Mouse (Mus musculus) testis, adult 2 months (tissue): ENCODE results near the gene 2310034G01Rik. TPM values are rescaled to one million over a fixed set of nuclear protein-coding genes. Genes with fewer than 3 reads are reported as not detected.

Experiments used
- H3K27ac ChIP-seq: fragments of 200-500 bp; 2 replicates; pipeline ENCODE4 v1.5.1; 2012; ENCODE audit warnings: low read depth, low read length; ENCODE audit not compliant: control insufficient read depth, insufficient read depth
- H3K27me3 ChIP-seq: fragments of 200-500 bp; 2 replicates; pipeline ENCODE4 v1.6.1; 2012; ENCODE audit warnings: mild to moderate bottlenecking, low read length, moderate library complexity; ENCODE audit not compliant: control insufficient read depth, insufficient read depth
- H3K36me3 ChIP-seq: fragments of 200-500 bp; 2 replicates; pipeline ENCODE4 v1.6.1; 2012; ENCODE audit warnings: mild to moderate bottlenecking, low read length; ENCODE audit not compliant: control insufficient read depth, insufficient read depth
- H3K4me1 ChIP-seq: fragments of 200-500 bp; 2 replicates; pipeline ENCODE4 v1.6.1; 2012; ENCODE audit warnings: low read length; ENCODE audit not compliant: control insufficient read depth, insufficient read depth
- H3K4me3 ChIP-seq: fragments of 200-500 bp; 2 replicates; pipeline ENCODE4 v1.5.1; 2012; ENCODE audit warnings: low read depth, mild to moderate bottlenecking, low read length, moderate library complexity, mixed read lengths; ENCODE audit not compliant: control insufficient read depth
- CTCF ChIP-seq: fragments of 200-500 bp; IDR thresholded peaks from 2 replicates; pipeline ENCODE4 v1.5.1; 2012; ENCODE audit warnings: low read depth, mild to moderate bottlenecking, inconsistent platforms, low read length, moderate library complexity; ENCODE audit not compliant: control insufficient read depth, insufficient read depth, insufficient replicate concordance
- POLR2A ChIP-seq: fragments of 200-500 bp; IDR thresholded peaks from 2 replicates; pipeline ENCODE4 v1.6.1; 2012; ENCODE audit warnings: low read depth, mild to moderate bottlenecking, inconsistent platforms, low read length, moderate library complexity; ENCODE audit not compliant: control insufficient read depth
- polyA plus RNA-seq: library from polyadenylated mRNA; depleted of rRNA; stranded (reverse); fragments of >200 nt; gene quantifications from 2 replicates; pipeline ENCODE4 v1.2.3, GENCODE M21; 2012

The 2310034G01Rik gene
- polyA plus RNA-seq, 1 experiment: 0.49 TPM

GRCm38 (mm10) chr19:46321101-46321943, 28.8 kb downstream of the 2310034G01Rik start:
- Histone ChIP-seq H3K4me3 (peak overlapping the region; percentile 70), H3K36me3 (no peaks in the 10 kb centered on the region), H3K27me3 (peaks cover 3% of the 10 kb centered on the region; the same call in 1 of the 2 replicates), H3K27ac (no peak overlapping the region), H3K4me1 (peaks cover 21% of the 10 kb centered on the region)
- TF ChIP-seq CTCF: no peak
- TF ChIP-seq POLR2A: 0 out of 2 replicates have a peak, but pooled peaks have one; percentile 0

- no peak overlapping the region for H3K27ac ChIP-seq
- H3K27me3 ChIP-seq: peaks cover 3% of the 10 kb centered on the region; the same call in 1 of the 2 replicates
- H3K36me3 ChIP-seq: no peaks in the 10 kb centered on the region
- TF ChIP-seq POLR2A (no peak), CTCF (no peak)
- peaks cover 20% of the 10 kb centered on the region for H3K4me1 ChIP-seq
- H3K4me3 ChIP-seq: peak overlapping the region; percentile 70
These were observed 29.9 kb downstream of the 2310034G01Rik start for GRCm38 (mm10) chr19:46320076-46320785.

GRCm38 (mm10) chr19:46318586-46319378, 31.3 kb downstream of the 2310034G01Rik start:
- peak overlapping the region; percentile 75 for H3K4me3 ChIP-seq
- peaks cover 3% of the 10 kb centered on the region; the same call in 1 of the 2 replicates for H3K27me3 ChIP-seq
- no peak overlapping the region for H3K27ac ChIP-seq
- no peaks in the 10 kb centered on the region for H3K36me3 ChIP-seq
- H3K4me1 ChIP-seq: peaks cover 23% of the 10 kb centered on the region
- TF ChIP-seq CTCF (no peak), POLR2A (no peak)

- TF ChIP-seq CTCF (no peak), POLR2A (no peak)
- Histone ChIP-seq H3K36me3 (no peaks in the 10 kb centered on the region), H3K27me3 (peaks cover 3% of the 10 kb centered on the region; the same call in 1 of the 2 replicates), H3K4me1 (peaks cover 23% of the 10 kb centered on the region), H3K4me3 (peak overlapping the region; percentile 75), H3K27ac (no peak overlapping the region)
These were observed 32.1 kb downstream of the 2310034G01Rik start for GRCm38 (mm10) chr19:46318031-46318471.

GRCm38 (mm10) chr19:46317546-46317885, 32.6 kb downstream of the 2310034G01Rik start:
- H3K36me3 ChIP-seq: no peaks in the 10 kb centered on the region
- H3K4me3 ChIP-seq: peak overlapping the region; percentile 79
- peaks cover 3% of the 10 kb centered on the region; the same call in 1 of the 2 replicates for H3K27me3 ChIP-seq
- TF ChIP-seq CTCF (no peak), POLR2A (no peak)
- H3K4me1 ChIP-seq: peaks cover 23% of the 10 kb centered on the region
- no peak overlapping the region for H3K27ac ChIP-seq

- peaks cover 3% of the 10 kb centered on the region; the same call in 1 of the 2 replicates for H3K27me3 ChIP-seq
- peaks cover 23% of the 10 kb centered on the region for H3K4me1 ChIP-seq
- TF ChIP-seq POLR2A: no peak
- TF ChIP-seq CTCF: no peak
- no peak overlapping the region for H3K27ac ChIP-seq
- no peaks in the 10 kb centered on the region for H3K36me3 ChIP-seq
- H3K4me3 ChIP-seq: peak overlapping the region; percentile 79
These were observed 33.1 kb downstream of the 2310034G01Rik start for GRCm38 (mm10) chr19:46316846-46317545.
